Mouse (Mus musculus) kidney, adult 2 months (tissue): ENCODE measurements around the gene Drc1.

Experiments
- CTCF ChIP-seq: fragments of 200-500 bp; conservative IDR thresholded peaks from 2 replicates; pipeline ENCODE4 v1.5.1; 2011; ENCODE audit warnings: low read depth, mild to moderate bottlenecking, control low read depth, low read length, moderate library complexity, mixed read lengths; ENCODE audit not compliant: insufficient read depth, insufficient read length
- POLR2A ChIP-seq: fragments of 200-500 bp; IDR thresholded peaks from one replicate; pipeline ENCODE4 v1.6.1; 2011; ENCODE audit warnings: low read depth, low read length, control low read depth

GRCm38 (mm10) chr5:30369426-30369825 lies 88.2 kb downstream of the Drc1 start:
- no peak for TF ChIP-seq CTCF
- no peak for TF ChIP-seq POLR2A
